Mouse (Mus musculus) embryo, embryonic 11 days (tissue): ENCODE results near the gene Mrps31.

Experiments used
- DNase-seq: peaks from one replicate; pipeline ENCODE4 v3.0.0-alpha.2; 2015

Mrps31 gene

GRCm38 (mm10) chr8:22411282-22411702 lies at the start of gene Mrps31:
Gene Mrps31, plus strand, starts transcription at chr8:22411361.
- DNase-seq = peak; percentile 90

- DNase-seq = no peak
Measured at GRCm38 (mm10) chr8:22376311-22376710, 34.9 kb upstream of the Mrps31 start.

GRCm38 (mm10) chr8:22376903-22377302 lies 34.3 kb upstream of the Mrps31 start:
- DNase-seq = peak; percentile 65

GRCm38 (mm10) chr8:22380934-22381333 lies 30.2 kb upstream of the Mrps31 start:
- DNase-seq = no peak

- DNase-seq = no peak
Measured at GRCm38 (mm10) chr8:22382824-22383595, 28.2 kb upstream of the Mrps31 start.

- no peak for DNase-seq
Measured at GRCm38 (mm10) chr8:22385158-22385557, 26.0 kb upstream of the Mrps31 start.

- no peak for DNase-seq
Measured at GRCm38 (mm10) chr8:22389874-22390273, 21.3 kb upstream of the Mrps31 start.

- DNase-seq = no peak
Measured at GRCm38 (mm10) chr8:22390766-22391463, 20.2 kb upstream of the Mrps31 start.

- no peak for DNase-seq
Measured at GRCm38 (mm10) chr8:22394471-22394870, 16.7 kb upstream of the Mrps31 start.

- DNase-seq = no peak
Measured at GRCm38 (mm10) chr8:22395256-22395655, 15.9 kb upstream of the Mrps31 start.

GRCm38 (mm10) chr8:22397811-22398141 lies 13.4 kb upstream of the Mrps31 start:
- no peak for DNase-seq

GRCm38 (mm10) chr8:22398142-22398951 lies 12.8 kb upstream of the Mrps31 start, which contains the start of gene Slc25a15:
Gene Slc25a15, minus strand, starts transcription at chr8:22398597.
- DNase-seq = peak; percentile 94

- DNase-seq = no peak
Measured at GRCm38 (mm10) chr8:22399285-22399880, 11.8 kb upstream of the Mrps31 start.

- DNase-seq = no peak
Measured at GRCm38 (mm10) chr8:22400593-22400992, 10.6 kb upstream of the Mrps31 start.

- DNase-seq = no peak
Measured at GRCm38 (mm10) chr8:22403235-22403634, 7.9 kb upstream of the Mrps31 start.

GRCm38 (mm10) chr8:22405733-22406132 lies 5.4 kb upstream of the Mrps31 start:
- no peak for DNase-seq

- DNase-seq = no peak
Measured at GRCm38 (mm10) chr8:22410688-22411281, 376 bp upstream of the Mrps31 start.

- DNase-seq = no peak
Measured at GRCm38 (mm10) chr8:22411971-22412370, 810 bp downstream of the Mrps31 start.
